Mouse (Mus musculus) megakaryocyte progenitor cell, adult 5-6 weeks (primary cell): ENCODE measurements at regions not wholly inside any gene's neighbourhood (a gene's known extent, or its start where the extent isn't known, plus 50 kb on each side); places are given as distances from the start of the nearest gene placed in this dataset.
"Not testable (repeated sequence)": the region's sequence is repeated elsewhere in the genome, so short reads cannot be mapped to it uniquely, and the experiment has no call there.

ENCODE experiments used
- ATAC-seq: replicated peaks from 2 replicates; pipeline ENCODE4 v1.8.0; 2016; ENCODE audit warnings: mild to moderate bottlenecking, moderate TSS enrichment, inconsistent platforms; ENCODE audit not compliant: poor library complexity

DNA sequence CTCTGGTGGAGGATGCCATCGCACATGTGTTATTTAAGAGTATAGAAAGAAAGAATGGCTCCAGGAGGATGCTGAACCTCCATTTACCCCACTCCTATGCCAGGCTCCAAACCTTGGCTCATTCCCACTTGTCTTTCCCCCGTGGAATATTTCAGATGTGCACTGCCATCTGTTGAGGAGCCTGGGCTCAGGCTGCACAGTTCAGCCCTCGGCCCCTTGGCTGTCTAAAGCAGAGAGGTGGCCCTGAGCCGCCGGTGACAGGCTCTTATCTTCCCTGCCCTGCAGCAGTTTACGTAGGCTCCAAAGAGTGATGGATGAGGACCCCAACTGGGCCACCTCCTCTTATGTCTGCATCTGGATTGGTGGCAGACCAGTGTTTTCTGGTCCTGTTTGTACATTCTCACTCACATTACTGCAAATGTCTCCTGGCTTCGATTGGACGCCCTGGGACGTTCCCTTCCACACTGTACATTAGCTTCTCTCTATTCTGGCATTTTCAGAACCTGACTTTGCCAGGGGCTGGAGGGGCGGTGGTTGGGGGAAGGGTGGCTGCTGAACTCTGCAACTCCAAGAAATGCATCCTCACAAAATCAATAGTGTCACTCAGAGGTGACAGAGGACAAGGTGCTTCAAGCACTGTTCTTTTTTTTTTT is 447.3 kb upstream of the Clint1 start:
- ATAC-seq: no peak

DNA sequence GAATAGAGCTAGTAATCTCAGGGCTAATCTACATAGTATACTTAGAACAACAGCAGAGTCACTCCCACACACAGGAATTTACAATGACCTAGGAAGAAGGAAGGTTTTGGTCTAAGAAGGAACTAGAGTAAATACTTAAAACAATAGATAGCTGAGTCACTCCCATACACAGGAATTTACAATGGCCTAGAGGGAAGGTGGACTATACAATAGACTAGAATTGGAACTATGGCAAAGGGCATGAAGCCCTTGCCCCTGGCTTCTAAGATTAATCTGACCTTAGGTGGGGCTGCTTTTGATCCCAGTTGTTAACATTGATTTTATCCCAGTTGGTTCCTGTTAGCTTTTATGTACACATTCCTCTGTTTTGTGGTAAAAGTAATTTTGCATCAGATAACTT is 427.8 kb upstream of the Clint1 start:
- ATAC-seq: not testable (repeated sequence)

- ATAC-seq: no peak
Measured at GRCm38 (mm10) chr11:45440937-45441720, 410.7 kb upstream of the Clint1 start.

- no peak for ATAC-seq
Measured at GRCm38 (mm10) chr11:45446512-45446911, 405.3 kb upstream of the Clint1 start.

GRCm38 (mm10) chr11:45454234-45454633 is 397.6 kb upstream of the Clint1 start:
- ATAC-seq: no peak

GRCm38 (mm10) chr11:45454933-45455332 is 396.9 kb upstream of the Clint1 start:
- no peak for ATAC-seq

DNA sequence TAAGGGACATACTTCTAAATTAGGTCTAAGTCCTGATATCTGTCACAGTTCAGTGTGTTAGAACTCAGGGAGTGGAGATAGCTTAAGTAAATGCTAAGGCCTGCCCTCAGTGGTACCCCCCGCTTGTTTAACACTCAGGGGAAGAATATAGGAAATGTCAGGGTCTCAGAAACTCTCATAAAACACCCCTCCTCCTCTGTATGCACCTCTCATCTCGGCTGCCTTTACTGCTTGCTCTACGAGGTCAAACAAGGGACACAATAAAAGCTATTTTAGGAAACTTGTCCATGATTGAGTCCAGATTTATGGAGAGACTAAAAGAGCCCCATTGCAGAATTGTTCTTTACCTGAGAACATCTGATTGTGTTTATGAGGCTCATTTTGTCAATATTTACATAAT is 395.1 kb upstream of the Clint1 start:
- ATAC-seq: no peak

DNA sequence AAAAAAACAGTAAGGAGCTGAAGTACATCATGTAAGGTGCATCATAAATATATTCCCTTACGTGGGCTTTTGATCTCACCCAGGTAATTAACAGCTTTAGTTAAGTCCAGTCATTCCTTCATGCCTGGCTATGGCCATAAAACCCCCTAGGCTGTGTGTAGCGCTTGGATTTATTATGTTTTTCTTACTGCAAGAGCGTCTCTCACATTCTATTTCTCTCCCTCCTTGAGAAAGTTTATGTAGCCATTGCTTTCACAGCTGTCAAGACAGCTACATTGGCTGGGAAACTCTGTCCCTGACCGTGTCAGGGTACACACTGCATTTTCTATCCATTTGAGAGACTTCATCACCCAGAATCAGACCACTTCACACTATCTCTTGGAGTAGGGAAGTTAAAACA is 394.3 kb upstream of the Clint1 start:
- no peak for ATAC-seq

GRCm38 (mm10) chr11:45460000-45460792 is 391.7 kb upstream of the Clint1 start:
- ATAC-seq: no peak

- ATAC-seq: no peak
Measured at GRCm38 (mm10) chr11:45464501-45464900, 387.4 kb upstream of the Clint1 start.

GRCm38 (mm10) chr11:45466350-45466749 is 385.5 kb upstream of the Clint1 start:
- no peak for ATAC-seq

DNA sequence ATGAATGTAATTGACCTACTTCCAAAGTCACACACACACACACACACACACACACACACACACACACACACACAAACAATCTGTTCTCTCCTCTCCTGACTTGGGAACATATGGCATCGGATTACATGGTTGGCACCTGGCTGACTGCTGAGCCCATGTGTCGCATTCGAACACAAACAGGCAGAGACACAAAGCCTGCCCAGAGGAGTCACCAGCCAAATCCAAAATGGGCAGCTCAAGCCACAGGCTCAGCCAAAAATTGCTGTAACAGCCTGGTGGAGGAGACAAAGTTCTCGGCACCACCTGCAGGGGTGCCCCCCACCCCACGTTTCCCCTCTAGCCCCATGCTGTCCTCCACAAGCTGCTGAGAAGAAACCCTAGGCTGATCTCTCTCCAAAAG is 379.7 kb upstream of the Clint1 start:
- ATAC-seq: no peak

- ATAC-seq: no peak
Measured at GRCm38 (mm10) chr11:45476917-45477316, 374.9 kb upstream of the Clint1 start.

GRCm38 (mm10) chr11:45485950-45486349 is 365.9 kb upstream of the Clint1 start:
- no peak for ATAC-seq

GRCm38 (mm10) chr11:45491021-45491967 is 360.6 kb upstream of the Clint1 start:
- ATAC-seq: no peak

- ATAC-seq: no peak
Measured at GRCm38 (mm10) chr11:45495246-45495645, 356.6 kb upstream of the Clint1 start.

- ATAC-seq: no peak
Measured at GRCm38 (mm10) chr11:45508566-45508965, 343.3 kb upstream of the Clint1 start.

DNA sequence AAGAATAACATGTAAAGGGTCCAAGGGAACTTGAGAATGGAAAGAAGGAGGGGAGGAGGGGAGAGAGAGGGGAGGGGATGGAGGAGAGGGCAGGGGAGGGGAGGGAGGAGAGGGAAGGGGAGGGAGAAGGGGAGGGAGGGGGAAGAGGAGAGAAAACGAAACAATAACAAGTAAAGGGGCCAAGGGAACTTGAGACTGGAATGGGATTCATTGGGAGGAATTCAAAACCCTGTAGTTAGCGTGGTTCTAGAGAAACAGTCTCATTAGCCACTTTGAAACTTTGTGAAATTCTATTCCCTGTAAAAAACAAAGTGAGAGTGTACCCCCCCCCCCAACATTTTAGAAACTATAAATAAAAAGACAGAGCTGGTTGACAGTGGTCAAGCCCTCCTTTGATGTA is 342.6 kb upstream of the Clint1 start:
- no peak for ATAC-seq

DNA sequence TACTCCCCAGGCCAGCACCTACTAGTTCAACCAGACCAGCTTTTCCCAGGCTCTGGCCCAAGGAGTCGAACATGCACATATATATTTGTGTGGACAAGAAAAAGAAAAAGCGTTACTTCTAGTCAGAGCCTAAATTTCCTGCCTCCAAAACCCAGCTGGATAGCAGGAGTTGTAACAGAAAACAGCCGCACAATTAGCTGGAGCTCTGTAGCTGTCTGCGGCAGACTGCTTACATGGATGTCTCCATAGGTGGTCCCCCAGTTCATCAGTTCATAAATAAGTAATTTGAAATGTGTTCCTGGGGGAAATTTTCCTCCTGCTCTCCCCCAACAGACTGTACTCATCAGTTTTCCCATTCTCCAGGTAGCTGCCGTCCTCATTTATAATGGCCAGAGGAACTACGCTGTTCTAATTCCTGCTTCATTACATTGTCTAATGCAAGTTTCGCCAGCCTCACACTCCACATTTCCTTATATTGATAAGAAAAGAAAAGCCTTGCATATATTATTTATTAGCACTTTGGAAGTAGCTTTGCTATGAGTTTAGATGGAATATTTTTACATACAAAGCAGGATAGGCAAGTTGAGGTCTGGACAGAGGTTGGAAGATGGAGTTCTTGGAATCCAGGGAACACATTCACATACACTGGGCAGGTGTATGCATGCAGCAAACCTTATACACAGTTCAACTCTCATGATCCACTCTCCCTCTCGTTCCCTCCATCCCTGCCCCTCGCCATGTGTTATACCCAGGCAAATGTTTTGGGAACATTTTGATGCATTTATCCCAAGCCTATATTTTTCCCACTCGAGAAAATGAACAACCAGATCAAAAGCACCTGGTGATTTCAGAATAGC is 337.2 kb upstream of the Clint1 start:
- no peak for ATAC-seq

GRCm38 (mm10) chr11:45524720-45525119 is 327.1 kb upstream of the Clint1 start:
- no peak for ATAC-seq
